Mouse (Mus musculus) CD8-positive naive resting alpha-beta T cell, adult 2 months (primary cell): ENCODE results near the gene Gna15.

ENCODE experiments used
- DNase-seq, 2 experiments: peaks; one replicate each; pipeline ENCODE4 v3.0.0; 2022; ENCODE audit warnings: low read depth in 2 of 2, low spot score in 2 of 2

Gene Gna15

GRCm38 (mm10) chr10:81553807-81554755 lies 30.1 kb upstream of the Gna15 start:
- DNase-seq = no peak

- DNase-seq = peak; percentile 46 to 63
Measured at GRCm38 (mm10) chr10:81553232-81553631, 29.2 kb upstream of the Gna15 start.

DNA sequence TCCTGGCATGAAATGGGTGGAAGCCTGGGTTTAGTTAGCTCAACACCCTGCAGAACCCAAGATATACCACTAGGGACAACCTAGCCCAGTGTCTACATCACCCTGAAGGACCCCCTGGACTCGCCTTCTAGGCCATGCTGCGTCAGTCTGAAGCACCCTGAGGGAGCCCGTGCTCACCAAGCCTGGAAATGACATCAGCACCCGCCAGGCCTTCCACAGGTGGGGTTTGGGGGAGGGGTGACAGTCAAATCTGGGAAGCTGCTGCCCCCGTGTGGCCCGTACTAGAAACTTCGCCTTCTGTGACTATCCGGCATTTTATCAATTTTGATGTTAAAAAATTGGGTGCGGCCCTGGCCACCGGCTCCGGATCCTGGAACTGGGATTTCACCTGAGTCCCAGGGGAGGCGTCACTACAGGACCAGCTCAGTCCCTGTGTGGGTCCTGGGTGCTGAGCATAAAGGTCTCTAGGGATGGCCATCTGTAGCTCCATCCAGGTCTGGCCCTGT lies 27.6 kb upstream of the Gna15 start:
- DNase-seq = peak; percentile 86

DNA sequence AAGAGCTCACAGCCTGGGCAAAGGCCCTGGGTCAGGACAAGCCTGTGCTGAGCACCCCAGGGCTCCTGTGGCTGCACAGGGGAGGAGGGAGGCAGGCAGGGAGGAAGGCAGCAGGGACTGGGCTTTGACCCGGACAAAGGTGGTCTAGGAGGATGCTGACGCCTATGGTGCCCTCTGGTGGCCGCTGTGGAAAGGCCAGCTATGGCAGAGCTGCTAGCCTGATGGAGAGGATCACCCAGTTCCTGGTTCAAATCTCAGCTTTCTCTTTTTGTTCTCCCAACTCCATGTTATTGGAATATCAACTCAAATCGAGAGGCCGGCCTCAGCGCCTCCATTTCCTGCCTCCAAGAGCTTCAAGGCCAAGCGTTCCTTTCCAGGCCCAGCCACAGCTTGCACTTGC lies 26.2 kb upstream of the Gna15 start:
- peak; percentile 70 to 80 for DNase-seq

- no peak for DNase-seq
Measured at GRCm38 (mm10) chr10:81548944-81549343, 24.9 kb upstream of the Gna15 start.

DNA sequence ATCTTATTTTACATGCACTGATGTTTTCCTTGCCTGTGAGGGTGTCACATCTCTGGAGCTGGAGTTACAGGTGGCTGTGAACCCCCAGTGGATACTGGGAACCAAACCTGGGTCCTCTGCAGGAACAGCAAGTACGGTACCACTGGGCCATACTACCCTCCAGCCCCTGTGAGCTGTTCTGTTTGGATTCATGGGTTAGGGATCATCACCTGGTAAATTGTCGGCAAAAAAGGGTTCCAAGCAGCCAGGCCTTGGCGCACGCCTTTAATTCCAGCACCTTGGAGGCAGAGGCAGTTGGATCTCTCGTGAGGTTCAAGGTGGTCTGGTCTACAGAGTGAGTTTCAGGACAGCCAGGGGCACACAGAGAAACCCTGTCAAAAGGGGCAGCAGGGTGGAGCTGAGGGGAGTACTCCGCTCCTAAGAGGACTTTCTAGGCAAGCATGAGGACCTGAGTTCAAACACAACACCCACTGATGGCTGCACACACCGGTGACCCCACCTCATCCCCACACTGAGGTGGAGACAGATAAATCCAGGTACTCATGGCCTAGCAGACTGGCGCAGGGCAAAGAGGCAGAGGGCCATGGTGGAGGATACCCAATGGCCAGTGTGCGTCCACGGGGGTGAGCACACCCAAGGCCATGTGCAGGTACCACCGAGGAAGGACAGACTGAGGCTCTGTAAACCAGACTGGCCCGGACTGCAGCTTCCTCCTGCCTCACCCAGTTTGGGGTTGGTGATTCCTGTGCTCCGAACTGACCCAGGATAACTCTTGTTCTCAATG lies 23.0 kb upstream of the Gna15 start:
- DNase-seq = no peak

- no peak for DNase-seq
Measured at GRCm38 (mm10) chr10:81546332-81546731, 22.3 kb upstream of the Gna15 start.

GRCm38 (mm10) chr10:81545161-81545747 lies 21.2 kb upstream of the Gna15 start, which contains the start of gene Gna11:
TSS of gene Gna11 (minus strand) at chr10:81545190.
- DNase-seq = peak; percentile 99

GRCm38 (mm10) chr10:81544296-81545160 lies 20.5 kb upstream of the Gna15 start:
- DNase-seq = no peak

DNA sequence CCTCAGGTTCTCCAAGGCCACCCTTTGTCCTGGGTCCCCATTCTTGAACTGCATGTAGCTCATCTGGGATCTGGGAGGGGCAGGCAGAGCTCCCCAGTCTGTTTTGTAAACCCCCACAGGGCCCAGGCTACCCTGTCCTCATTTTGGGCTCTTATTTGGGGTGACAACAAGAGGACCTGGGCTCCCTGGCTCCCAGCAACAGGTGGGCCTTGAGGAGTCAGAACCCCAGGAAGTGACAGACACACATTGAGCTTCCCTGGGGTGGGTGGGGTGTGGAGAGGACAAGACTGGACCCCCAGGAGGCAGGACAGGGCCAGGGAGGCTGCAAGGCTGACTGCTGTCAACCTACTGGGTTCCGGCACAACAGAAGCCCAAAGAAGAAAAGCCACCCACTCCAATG lies 19.6 kb upstream of the Gna15 start:
- no peak for DNase-seq

GRCm38 (mm10) chr10:81542727-81543460 lies 18.9 kb upstream of the Gna15 start:
- no peak for DNase-seq

GRCm38 (mm10) chr10:81541803-81542202 lies 17.8 kb upstream of the Gna15 start:
- no peak for DNase-seq

GRCm38 (mm10) chr10:81541363-81541762 lies 17.3 kb upstream of the Gna15 start:
- no peak for DNase-seq

- DNase-seq = no peak
Measured at GRCm38 (mm10) chr10:81538321-81539048, 14.5 kb upstream of the Gna15 start.

- DNase-seq = no peak
Measured at GRCm38 (mm10) chr10:81537429-81537828, 13.4 kb upstream of the Gna15 start.

GRCm38 (mm10) chr10:81536734-81537133 lies 12.7 kb upstream of the Gna15 start:
- no peak for DNase-seq

DNA sequence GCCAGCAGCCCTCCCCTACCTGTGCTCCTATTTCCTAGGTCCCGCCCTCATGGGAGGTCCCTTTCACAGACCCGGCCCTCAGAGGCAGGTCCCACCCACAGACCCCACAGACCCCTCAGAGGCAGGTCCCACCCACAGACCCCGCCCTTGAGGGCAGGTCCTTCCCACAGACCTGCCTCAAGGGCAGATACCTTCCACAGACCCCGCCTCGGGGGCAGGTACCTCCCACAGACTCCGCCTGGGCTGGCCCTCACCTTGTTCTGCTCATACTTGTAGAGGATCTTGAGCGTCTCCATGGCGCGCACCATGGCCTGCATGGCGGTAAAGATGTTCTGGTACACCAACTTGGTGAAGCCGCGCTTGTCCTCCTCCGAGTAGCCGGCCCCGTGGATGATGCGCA lies 10.8 kb upstream of the Gna15 start:
- no peak for DNase-seq

DNA sequence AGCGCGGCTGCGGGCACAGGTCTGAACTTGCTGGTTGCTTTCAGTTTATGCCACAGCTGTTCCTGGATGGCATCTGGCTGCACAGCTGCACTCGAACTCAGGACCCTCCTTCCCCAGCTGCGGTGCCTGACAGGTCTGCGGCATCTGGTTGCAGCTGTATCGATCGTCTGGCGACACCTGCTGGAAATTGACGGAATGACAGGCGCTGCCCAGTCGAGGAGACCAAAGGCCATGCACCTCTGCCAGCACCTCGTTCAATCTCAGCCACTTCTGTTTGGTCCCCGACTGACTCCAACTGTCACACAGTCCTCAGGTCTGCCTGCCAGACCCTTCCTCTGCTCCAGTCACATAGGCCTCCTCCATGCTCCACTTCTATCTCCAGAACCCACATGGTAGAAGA lies 2.8 kb upstream of the Gna15 start:
- DNase-seq = peak; percentile 88 to 90
